Mouse (Mus musculus) neural tube, embryonic 14.5 days (tissue): ENCODE results near the gene Nxph4. TPM values are rescaled to one million over a fixed set of nuclear protein-coding genes. Genes with fewer than 3 reads are reported as not detected.

Experiments
- polyA plus RNA-seq: library from polyadenylated mRNA; unstranded; fragments of >200 nt; fragmentation: Nextera tagmentation; extraction: Ambion mirVana; gene quantifications from 2 replicates; pipeline ENCODE4 v1.2.1, GENCODE M21; 2014

The Nxph4 gene
- polyA plus RNA-seq, 1 experiment from 2014 or later = 80.4 TPM

Other genes with a start within 250 kb of the Nxph4 start
- 16.1 and 17.4 TPM in 2 replicates for gene Mbd6, start 245.5 kb downstream of the Nxph4 start, polyA plus RNA-seq
- 117 and 123 TPM in 2 replicates for gene Mars, start 222.8 kb downstream of the Nxph4 start, polyA plus RNA-seq
- 0.42 and 1.1 TPM in 2 replicates for gene Arhgap9, start 212.6 kb downstream of the Nxph4 start, polyA plus RNA-seq
- gene Gli1, start 192.6 kb downstream of the Nxph4 start, polyA plus RNA-seq = 0.87 and 1.5 TPM in 2 replicates
- 0.05 and 0.09 TPM in 2 replicates for gene Inhbe, start 180.1 kb downstream of the Nxph4 start, polyA plus RNA-seq
- gene Inhbc, start 164.1 kb downstream of the Nxph4 start, polyA plus RNA-seq = not detected in 2 replicates
- 35.9 and 36.2 TPM in 2 replicates for gene R3hdm2, start 154.2 kb downstream of the Nxph4 start, polyA plus RNA-seq
- 0.31 TPM in 1 of 2 replicates, not detected in the other for gene Stac3, start 32.9 kb downstream of the Nxph4 start, polyA plus RNA-seq
- gene Ndufa4l2, start 19.6 kb downstream of the Nxph4 start, polyA plus RNA-seq = 9.7 and 13.5 TPM in 2 replicates
- gene Shmt2, start 12.1 kb downstream of the Nxph4 start, polyA plus RNA-seq = 44.9 and 46.8 TPM in 2 replicates
- 110 and 125 TPM in 2 replicates for gene Lrp1, start 86.6 kb upstream of the Nxph4 start, polyA plus RNA-seq
- gene Stat6, start 108.4 kb upstream of the Nxph4 start, polyA plus RNA-seq = 1.8 and 5.3 TPM in 2 replicates
- 3.0 and 3.4 TPM in 2 replicates for gene Nemp1, start 132.3 kb upstream of the Nxph4 start, polyA plus RNA-seq
- gene Nab2, start 134.0 kb upstream of the Nxph4 start, polyA plus RNA-seq = 0.79 and 2.2 TPM in 2 replicates
- gene Myo1a, start 170.6 kb upstream of the Nxph4 start, polyA plus RNA-seq = 0.28 and 1.1 TPM in 2 replicates
- 0.32 TPM in 1 of 2 replicates, not detected in the other for gene Tac2, start 189.9 kb upstream of the Nxph4 start, polyA plus RNA-seq
- gene Zbtb39, start 205.0 kb upstream of the Nxph4 start, polyA plus RNA-seq = 4.8 TPM in 2 replicates
- gene Gpr182, start 217.2 kb upstream of the Nxph4 start, polyA plus RNA-seq = 0.13 and 0.33 TPM in 2 replicates
- gene Rdh1, start 225.2 kb upstream of the Nxph4 start, polyA plus RNA-seq = not detected in 2 replicates
- gene Rdh16f1, start 225.2 kb upstream of the Nxph4 start, polyA plus RNA-seq = 0.25 TPM in 1 of 2 replicates, not detected in the other
- gene Rdh9, start 241.8 kb upstream of the Nxph4 start, polyA plus RNA-seq = 0.22 TPM in 1 of 2 replicates, not detected in the other